Mouse (Mus musculus): Measurements from ENCODE around the gene Coq8a. TPM values are rescaled to one million over a fixed set of nuclear protein-coding genes. Genes with fewer than 3 reads are reported as not detected.

The Coq8a gene
- total RNA-seq, 1 experiment from 2014 or later = 830 TPM

DNA sequence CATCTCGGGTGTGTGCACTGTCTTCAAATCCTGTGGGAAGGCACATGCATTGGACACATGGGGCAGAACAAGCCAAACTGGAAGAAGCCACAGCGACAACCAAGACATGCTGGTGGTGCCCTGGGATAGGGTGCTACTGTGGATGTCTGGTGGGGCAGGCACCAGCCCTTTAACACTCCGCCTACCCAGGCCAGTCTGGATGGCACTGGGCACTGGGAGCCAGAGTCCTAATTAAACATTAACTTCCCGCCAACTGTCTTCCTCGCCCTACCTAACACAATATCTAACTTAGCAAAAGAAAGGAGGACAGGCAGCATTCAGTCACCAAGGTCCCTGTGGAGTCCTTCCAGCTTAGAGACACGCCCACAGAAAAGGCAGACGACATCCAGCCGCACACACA lies 23.8 kb downstream of the Coq8a start:
- no peak for DNase-seq

DNA sequence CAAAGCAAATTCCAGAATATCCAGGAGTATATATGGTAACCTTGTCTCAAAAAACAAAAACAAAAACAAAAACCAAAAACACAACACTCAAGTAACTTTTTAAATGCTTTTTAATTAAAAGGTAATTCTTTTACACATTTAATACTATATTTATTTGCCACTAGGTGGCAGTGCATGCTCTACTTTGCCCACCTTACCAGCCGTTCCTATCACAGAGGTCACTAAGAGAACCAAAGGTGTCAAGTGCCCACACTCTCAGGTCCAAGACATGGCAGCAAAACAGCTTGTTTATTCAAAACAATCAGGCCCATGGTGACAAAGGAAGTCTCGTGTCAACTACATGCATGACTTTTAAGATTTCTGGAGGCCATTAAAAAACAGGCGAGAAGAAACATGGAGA lies 24.2 kb downstream of the Coq8a start:
- DNase-seq = no peak

DNA sequence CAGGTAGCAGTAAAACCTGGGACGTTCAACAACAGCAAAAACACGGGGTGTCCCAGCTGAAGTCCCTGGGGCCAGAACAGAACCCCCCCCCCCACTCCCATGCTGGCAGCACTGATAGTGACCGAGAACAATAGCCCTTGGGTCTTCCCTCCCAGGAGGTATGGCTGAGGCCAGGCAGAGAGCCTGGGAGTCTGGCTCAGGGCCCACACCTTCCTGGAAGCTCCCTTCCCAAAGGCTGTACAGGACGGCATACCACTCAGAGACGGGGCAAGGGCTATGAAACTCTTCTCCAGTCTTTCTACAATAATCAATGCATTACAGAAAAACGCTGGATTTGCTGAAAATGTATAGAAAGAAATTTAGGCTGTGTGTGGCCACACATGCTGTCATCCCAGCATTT lies 24.7 kb downstream of the Coq8a start:
- DNase-seq = no peak

DNA sequence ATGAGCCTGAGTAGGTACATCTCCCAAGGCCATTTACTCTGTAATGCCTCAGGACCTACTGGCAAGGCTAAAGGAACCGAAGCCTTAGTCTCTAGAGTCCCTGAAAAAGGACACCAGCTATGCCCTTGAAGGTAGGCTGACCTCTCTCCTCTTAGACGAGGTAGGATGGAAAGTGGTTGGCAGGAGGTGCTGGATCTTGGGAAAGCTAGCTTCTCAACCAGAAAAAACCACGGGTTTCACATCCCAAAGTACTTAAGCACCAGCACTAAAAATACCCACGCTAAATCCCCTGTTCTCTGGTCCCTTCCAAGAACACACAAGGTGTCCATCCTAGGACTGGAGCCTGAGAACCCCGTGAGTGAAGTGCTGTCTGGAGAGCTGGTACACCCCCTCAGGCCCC lies 26.4 kb downstream of the Coq8a start:
- no peak for DNase-seq

DNA sequence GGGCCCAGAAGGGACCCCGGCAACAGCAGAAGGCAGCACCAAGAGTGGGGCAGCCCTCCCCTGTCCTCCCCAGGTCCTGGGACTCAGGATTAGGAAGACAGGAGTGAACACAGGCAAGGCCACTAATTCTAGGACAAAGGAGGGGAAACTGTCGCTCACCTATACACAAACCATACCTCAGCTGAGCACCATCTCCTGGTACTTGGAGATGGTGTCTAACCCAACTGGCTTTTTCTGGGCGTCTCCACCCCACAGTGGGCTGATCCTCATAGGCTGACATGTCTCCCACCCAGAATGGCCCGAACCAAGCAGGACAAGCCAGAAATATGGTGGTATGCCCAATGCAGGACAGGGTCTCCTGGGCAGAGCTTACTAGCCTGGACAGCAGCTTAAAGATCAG lies 26.8 kb downstream of the Coq8a start:
- DNase-seq = no peak

DNA sequence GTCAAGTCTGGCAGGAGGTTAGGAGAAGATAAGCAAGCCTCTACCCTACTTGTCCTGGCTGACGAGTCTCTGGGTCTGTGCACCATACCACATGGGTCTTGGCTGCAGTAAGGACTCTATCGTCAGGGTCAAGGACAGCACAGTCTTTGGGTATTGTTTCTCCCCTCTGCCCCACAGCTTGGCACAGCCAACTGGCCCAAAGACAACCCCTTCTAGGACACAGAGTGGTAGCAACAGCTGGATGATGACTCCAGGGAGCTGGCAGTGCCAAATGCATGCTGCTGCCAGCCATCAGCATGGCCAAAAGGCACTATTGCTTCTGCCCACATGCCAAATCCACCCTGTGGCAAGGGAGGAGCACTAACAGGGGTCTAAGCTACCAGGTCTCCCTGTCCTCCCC lies 27.5 kb downstream of the Coq8a start:
- peak; percentile 77 for DNase-seq

DNA sequence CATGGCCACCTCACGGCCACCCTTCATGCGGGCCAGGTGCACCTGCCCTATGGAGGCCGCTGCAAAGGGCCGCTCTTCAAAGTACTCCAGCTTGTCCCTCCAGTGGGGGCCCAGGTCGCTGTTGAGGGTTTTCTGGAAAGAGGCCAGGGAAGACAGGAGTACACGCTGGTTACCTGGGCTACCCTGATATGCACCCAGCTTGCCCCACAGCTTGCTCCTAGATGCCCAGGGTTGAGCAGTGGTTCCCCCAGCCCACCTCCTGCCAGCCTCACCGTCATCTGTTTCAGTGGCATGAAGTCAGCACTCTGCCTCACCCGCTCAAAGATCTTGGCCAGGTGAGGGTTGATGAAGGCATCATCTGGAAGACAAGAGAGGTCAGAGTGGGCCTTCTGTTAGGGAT lies 29.3 kb downstream of the Coq8a start:
- peak; percentile 4 for DNase-seq

DNA sequence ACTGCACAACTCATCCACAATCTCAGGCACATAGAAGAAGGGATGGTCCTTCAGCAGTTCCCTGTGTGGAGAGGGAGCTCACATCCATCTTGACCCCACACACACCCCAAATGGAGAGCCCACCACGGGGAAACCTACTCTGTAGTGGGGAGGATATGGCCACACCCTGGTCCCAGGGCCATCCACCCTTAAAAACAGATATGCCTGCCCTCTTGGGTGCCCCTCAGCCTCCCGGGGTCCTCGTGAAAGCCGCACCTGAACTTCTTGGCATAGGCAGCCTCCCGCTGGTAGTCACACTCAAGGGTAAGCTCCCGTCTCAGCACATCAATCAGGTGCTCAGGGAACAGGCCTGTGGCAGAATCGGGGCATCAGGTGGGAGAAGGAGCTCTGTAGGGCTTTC lies 30.2 kb downstream of the Coq8a start:
- peak; percentile 15 for DNase-seq

DNA sequence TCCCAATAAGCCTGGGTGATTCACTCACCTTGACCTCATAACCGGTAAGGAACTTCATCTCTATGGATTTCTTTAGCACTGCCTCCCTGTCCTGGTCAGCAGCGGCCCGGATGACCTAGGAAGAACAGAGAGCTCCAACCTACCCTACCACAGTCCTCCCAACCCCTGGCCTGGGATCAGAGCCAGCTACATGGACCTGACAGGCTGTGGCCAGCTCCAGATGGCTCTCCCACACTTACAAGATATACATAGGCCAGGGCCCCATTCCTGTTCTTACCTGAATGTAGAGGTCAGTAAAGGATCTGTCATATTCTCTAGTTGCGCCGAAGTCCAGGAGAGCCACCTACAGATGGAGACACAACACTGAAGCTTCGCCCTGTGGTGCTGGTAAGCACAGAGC lies 31.1 kb downstream of the Coq8a start:
- peak; percentile 6 for DNase-seq

DNA sequence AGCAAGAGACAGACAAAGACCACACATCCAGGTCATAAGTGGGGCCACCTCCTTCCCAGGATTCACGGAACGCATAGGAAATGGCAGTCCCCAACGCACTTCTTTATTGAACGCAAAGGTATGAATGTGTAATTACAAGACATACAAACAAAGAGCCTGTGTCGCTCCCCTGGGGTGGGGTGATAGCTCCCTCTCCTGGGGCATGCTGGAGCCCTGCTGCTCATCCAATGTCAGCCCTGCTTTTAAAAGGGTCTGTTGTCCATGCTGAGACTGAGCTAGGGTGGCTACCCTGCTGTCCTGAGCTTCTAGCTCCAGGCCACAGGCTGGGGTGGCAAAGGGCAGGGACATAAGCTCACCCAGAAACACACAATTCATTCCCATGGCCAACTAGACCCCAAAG lies 32.9 kb downstream of the Coq8a start:
- no peak for DNase-seq

DNA sequence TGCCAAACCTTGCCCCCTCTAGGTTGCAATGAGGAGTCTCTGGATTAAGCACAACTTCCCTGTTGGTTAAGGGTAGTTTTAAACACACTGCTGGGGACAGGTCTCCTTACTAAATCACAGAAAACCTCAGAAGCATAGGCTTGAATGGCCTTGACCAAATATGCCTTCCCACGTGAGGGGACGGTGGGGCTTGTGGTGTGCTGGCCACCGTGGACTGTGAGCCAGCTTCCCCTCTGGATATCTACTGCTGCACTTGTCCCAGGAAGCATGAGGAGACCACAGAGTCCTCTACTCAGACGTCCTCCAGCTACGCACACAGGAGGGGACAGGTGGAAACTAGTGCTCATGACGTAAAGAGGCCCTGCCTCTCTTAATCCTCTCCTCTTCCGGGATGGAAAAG lies 36.4 kb downstream of the Coq8a start:
- no peak for DNase-seq

DNA sequence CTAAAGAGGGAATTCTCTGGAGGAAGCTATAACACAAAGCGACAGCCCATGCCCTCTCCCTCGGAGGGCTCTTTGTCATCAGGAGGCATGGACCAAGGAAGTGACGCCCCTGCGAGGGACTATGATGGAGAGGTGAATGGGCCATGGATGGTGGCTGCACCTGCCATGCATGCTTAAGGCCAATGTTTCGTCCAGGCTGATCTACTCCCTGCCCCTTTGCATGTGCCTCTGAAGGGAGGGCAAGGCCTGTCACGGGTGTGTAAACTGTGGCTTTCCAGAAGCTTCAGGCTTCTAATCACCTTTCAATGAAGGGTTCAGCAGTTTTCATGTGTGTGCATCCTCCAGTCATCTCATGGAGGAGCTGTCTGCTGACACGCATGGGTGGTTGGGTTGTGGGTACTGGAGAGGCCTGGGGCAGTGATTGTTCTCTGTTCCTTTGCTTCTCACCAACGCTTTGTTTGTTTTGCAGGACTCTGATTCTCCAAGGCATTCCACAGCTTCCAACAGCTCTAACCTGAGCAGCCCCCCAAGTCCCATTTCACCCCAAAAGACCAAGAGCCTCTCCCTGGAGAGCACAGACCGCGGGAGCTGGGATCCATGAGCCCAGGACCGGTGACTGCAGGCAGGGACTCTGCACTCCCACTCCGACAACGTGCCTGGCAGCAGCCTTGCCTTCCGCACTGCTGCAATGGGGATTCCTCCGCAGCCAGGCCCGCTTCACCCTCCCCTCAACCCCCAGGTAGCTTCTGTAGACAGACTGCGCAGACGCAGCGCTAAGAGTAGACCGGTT lies 37.6 kb downstream of the Coq8a start:
- DNase-seq = no peak

DNA sequence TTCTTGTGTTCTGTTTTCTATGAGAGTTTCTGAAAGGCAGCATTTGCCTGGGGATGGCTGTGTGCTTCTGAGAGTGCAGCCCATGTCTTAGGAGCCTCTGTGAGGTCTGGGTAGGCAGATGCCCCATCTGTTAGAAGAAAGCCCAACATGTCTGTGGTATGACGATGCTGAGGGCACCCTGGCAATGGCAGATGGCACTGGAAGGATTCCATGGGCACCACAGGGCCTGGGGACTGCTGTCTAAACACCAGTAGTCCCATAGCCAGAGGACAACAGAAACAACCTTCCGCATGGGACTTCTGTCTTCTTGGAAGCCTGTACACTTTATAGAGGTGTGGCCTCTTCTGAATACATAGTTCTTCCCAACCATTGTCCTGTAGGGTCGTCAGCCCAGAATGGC lies 38.2 kb downstream of the Coq8a start:
- DNase-seq = no peak

DNA sequence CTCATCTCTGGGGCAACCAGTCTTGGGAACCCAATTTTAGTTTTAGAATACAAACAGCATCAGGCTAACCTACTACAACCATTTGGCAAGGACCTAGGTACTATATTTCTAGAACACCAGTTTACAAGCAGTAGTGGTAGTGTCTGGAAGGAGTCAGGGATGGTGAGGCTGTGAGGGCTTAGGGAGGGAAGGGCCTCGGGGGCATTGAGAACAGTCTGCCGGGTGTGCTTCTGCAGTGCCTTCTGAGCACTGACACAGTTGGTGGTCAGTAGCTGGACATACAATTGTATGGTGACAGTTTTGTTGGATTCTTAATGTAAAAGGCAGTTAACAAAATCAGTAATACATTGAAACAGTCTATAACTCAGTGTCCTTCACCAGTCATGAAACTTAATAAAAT lies 38.9 kb downstream of the Coq8a start:
- no peak for DNase-seq

DNA sequence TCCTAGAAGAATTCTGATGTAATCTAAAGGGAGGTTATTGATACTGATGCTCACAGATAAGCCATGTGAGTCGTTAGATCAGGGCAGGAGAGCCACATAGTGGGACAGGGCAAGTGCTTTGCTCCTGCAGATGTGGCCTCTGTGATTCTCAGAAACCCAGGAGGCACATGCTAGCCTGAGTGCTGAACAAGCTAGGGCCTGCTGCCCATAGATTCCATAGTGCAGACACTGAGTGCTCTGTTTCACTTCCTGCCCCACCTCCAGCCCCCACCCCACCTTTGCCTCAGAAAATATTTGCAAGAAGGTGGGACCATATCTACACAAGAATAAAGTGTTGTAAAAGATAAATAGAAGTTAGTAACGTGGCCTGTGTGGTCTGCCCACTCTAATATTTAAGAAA lies 40.8 kb downstream of the Coq8a start:
- no peak for DNase-seq

DNA sequence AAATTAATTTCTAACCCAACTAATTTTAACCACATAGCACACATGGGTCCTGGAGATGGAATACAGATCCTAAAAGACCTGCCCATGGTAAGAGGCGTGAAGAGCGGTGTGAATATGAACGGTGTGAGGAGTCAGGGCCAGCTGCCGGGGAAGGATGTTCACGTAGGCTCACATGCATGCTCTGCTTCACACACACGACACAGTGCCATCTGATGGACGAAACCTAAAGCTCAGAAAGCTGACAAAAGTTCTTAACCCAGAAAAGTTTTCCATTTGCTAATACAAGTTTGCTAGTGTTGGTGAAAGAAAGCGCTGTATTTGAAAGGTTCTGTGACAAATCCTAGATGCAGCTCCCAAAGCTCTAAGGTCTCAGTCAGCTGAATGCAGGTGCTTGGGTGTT lies 48.2 kb downstream of the Coq8a start:
- DNase-seq = no peak

DNA sequence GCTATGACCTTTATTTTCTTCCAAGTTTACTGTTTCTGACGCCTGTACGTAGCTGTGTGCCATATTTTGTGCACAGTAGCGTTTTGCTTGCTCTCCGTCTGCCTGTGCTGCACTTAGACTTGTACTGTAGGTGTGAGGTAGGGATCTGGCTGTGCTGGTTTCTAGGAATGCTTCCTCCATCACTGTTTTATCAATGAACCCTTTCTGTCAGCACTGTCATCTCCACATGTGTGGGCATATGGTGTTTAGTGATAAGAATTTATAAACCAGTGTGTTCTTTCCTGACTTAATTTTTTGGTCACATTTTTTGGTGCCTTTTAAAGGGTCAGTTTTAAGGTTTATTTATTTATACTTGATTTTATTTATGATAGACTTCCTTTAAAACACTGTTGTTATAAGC lies 50.8 kb downstream of the Coq8a start:
- no peak for DNase-seq

DNA sequence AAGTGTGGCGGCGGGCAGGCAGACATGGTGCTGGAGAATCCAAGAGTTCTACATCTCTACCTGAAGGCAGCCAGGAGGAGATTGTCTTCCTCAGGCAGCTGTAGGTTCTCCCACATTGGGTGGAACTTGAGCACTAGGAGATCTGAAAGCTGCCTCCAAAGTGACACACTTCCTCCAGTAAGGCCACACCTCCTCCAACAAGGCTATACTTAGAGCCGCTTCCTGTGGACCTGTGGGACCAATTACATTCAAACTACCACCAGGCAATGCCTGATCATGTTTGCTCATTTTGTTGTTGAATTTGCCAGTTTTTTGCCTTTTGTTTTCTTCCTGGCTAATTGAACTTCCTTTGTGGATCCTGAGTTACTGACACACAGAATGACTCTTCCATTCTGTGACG lies 51.4 kb downstream of the Coq8a start:
- no peak for DNase-seq

DNA sequence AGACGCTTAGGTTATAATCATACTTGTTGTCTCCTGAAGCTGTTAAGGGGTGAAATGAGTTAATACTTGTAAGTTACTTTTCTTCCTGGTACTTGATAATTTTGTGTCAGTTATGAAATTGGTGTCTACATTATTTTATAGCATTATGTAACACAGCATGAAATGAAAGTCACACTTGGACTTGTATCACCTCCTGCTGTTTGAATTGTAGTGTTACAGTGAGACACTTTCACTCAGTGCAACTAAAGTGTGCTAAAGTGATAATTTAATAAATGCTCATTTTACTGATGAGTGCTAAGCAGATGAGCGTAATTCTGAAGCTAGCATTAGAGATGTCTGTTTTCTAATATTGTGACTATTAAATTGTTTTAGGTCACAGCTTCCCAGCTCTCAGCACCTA lies 58.4 kb downstream of the Coq8a start:
- DNase-seq = no peak

DNA sequence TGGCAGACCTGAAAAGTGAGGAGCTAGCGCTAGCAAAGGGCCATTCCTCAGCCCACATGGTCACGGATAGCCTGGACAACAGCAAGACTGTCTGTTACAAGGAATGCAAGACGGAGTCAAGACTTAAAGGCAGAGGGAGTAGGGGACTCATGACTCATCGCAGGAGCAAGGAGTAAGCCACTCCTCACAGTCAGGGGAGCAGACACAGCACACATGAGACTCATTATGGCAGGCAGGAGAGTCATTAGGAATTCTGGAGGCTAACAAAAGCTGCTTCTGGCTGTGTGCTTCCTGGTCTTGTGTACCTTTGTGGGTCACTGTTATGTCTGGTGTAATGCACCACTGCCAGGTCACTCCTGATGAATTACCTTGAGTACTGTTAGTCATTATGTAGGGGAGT lies 60.2 kb downstream of the Coq8a start:
- no peak for DNase-seq

DNA sequence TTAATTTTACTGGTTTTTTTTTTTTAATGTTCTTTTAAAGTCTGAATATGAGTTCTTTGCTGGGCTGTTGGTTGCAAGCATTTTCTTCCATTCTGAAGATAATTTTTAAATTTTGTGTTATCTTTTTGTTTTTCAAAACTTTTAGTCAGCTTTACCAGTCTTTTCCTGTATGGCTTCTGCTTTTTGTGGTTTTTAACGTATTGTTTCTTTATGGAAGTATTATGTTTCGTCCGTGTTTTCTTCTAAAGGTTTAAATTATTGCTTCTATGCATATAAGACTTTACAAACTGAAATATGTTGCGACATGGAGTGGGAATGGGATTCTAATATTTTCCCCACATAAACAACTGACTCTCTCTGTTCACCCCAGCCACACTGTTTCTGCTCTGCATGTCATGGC lies 67.2 kb downstream of the Coq8a start:
- DNase-seq = no peak

DNA sequence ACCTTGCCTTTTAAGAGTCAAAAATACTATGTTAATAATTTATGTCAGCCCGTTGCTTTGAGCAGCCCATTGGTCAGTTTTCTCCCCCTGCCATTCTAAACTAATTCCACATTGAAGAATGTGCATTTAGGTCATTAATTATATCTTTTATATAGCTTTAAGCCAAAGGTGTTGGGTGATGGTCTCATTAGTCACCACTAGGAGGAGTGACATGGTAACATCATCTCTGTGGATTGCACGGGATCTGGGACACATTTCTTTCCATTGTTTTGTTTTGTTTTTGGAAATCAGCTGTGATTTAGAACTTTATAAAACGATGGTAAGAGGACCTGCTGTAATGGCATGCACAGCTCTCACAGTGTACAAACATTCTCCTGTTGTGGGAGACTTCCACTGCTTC lies 68.0 kb downstream of the Coq8a start:
- DNase-seq = no peak

DNA sequence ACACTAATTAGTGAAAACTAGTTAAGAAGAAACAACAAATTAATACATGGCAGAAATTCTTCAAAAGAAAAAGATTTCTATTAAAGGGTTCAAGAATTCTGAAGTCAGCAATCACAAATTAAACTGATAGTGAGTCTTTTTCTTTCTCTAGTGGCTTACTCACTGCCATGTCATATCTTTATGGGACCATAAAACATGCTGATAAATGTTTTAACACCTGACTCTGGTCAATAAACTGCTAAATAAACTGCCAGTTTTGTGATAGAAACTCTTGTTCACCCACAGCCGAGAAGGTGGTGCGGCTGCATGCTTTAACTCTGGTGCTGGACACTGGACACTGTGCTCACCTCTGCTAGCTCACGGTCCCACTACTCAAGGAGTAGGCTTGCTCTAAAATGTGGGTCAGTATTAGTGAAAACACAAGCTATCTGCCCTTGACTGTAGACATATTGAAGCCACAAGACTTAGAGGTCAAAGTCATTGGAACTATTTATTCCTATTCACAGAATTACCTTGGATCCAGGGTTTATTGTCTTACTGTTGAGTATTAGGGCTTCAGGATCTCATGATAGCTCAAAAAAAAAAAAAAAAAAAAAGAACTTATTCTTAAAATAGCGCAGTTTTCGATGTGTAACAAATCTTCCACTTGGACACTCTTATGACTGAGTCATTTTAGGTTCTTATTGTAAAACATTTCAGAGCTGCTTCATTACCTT lies 71.2 kb downstream of the Coq8a start:
- no peak for DNase-seq

DNA sequence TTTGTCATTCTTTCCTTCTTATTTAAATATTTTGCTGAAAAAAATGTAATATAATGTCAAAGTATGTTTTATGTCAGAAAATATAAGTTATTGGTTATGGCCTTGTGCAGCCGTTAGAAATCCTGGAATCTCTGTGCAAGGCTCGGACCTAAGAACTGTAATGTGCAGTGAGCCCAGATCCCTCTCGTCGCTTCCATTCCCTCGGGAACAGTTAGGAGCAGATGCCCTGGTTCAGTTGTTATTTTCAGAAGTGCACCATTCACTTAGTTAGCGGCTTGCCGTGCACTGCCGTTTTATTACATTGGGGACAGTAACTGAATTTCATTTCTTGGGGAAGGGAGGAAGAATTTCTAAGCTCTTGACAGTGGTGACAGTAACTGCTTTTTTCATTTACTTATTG lies 81.2 kb downstream of the Coq8a start:
- no peak for DNase-seq

All from adrenal gland, postnatal 14 days (tissue).